Mouse (Mus musculus): ENCODE data around the gene Stxbp6. TPM values are rescaled to one million over a fixed set of nuclear protein-coding genes. Genes with fewer than 3 reads are reported as not detected.
"Not testable (repeated sequence)": the region's sequence is repeated elsewhere in the genome, so short reads cannot be mapped to it uniquely, and the experiment has no call there.

Gene Stxbp6
- 0.08 TPM for polyA plus RNA-seq (2012; fragmentation: generic; extraction: Trizol)
- long read RNA-seq, experiment 1, partial matches to known transcripts: 0 of 1 reads
- long read RNA-seq, experiment 1, other reads (novel, unspliced or antisense): 1 of 1 reads
- long read RNA-seq, experiment 2: 0 reads

- H3K4me3 ChIP-seq (ENCODE audit: insufficient read depth, poor library complexity, severe bottlenecking): no peak within 1 kb of the TSS
- H3K36me3 ChIP-seq (ENCODE audit: control insufficient read depth, insufficient read depth): no peaks in the 10 kb centered on the region
- TF ChIP-seq FOSL1 (IDR thresholded peaks at IDR 0.05; ENCODE audit: insufficient read depth, low read length, poor library complexity, severe bottlenecking) (no peak), USF1 (IDR thresholded peaks at IDR 0.05; ENCODE audit: low read depth) (no peak), MAX (IDR thresholded peaks at IDR 0.05) (no peak), CEBPB (IDR thresholded peaks at IDR 0.05; ENCODE audit: low read depth) (no peak), MYOD1 (IDR thresholded peaks at IDR 0.05; ENCODE audit: control insufficient read depth, insufficient read length, low read depth) (no peak)
- no peak within 1 kb of the TSS for H3ac ChIP-seq (ENCODE audit: control insufficient read depth, insufficient read length, low read depth)
- no peaks in the 10 kb centered on the region for H3K79me2 ChIP-seq (ENCODE audit: control insufficient read depth, insufficient read depth)
- H3K79me3 ChIP-seq (ENCODE audit: low read depth): no peaks in the 10 kb centered on the region
- H3K27me3 ChIP-seq (ENCODE audit: control insufficient read depth, insufficient read depth, insufficient read length): no peaks in the 10 kb centered on the region
These were observed at the start of gene Stxbp6 for GRCm38 (mm10) chr12:45074611-45075342. Gene Stxbp6, minus strand, starts transcription at chr12:45074709.

DNA sequence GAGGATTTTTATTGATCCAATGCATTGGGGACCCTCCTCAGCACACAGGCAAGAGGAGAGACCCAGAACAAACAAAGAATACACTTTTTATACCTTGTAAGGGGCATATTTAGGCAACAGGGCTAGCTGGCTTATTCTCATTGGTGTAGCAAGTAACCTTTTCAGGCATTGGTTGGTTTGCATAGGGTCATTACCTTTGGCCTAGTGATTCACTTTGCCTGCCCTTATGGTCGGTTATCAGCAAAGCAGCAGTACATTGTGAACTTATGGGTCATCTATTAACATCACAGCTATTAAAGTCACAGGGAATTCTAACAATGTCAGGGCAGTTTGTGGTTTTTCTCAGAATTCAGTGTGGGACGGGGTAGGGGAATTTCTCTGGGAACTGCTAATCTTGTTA, 28.4 kb upstream of the Stxbp6 start:
- H3K4me3 ChIP-seq (ENCODE audit: insufficient read depth, poor library complexity, severe bottlenecking); H3K36me3 ChIP-seq (ENCODE audit: control insufficient read depth, insufficient read depth); H3ac ChIP-seq (ENCODE audit: control insufficient read depth, insufficient read length, low read depth); H3K27me3 ChIP-seq (ENCODE audit: control insufficient read depth, insufficient read depth, insufficient read length); H3K79me3 ChIP-seq (ENCODE audit: low read depth); H3K79me2 ChIP-seq (ENCODE audit: control insufficient read depth, insufficient read depth): not testable (repeated sequence)

GRCm38 (mm10) chr12:45093732-45094131, 19.2 kb upstream of the Stxbp6 start:
- H3ac ChIP-seq (ENCODE audit: control insufficient read depth, insufficient read length, low read depth): no peak overlapping the region
- H3K27me3 ChIP-seq (ENCODE audit: control insufficient read depth, insufficient read depth, insufficient read length): no peaks in the 10 kb centered on the region
- no peaks in the 10 kb centered on the region for H3K79me3 ChIP-seq (ENCODE audit: low read depth)
- no peak overlapping the region for H3K4me3 ChIP-seq (ENCODE audit: insufficient read depth, poor library complexity, severe bottlenecking)
- H3K79me2 ChIP-seq (ENCODE audit: control insufficient read depth, insufficient read depth): no peaks in the 10 kb centered on the region
- no peak for TF ChIP-seq MAX (IDR thresholded peaks at IDR 0.05)
- no peak for TF ChIP-seq USF1 (IDR thresholded peaks at IDR 0.05; ENCODE audit: low read depth)
- no peak for TF ChIP-seq CTCF (IDR thresholded peaks at IDR 0.05; ENCODE audit: control insufficient read depth, insufficient read depth, insufficient read length)
- no peak for TF ChIP-seq CEBPB (IDR thresholded peaks at IDR 0.05; ENCODE audit: low read depth)
- TF ChIP-seq MYOD1 (IDR thresholded peaks at IDR 0.05; ENCODE audit: control insufficient read depth, insufficient read length, low read depth): no peak
- no peak for TF ChIP-seq MYOG (IDR thresholded peaks at IDR 0.05; ENCODE audit: control insufficient read depth, extremely low read depth, insufficient read length)
- no peak for TF ChIP-seq FOSL1 (IDR thresholded peaks at IDR 0.05; ENCODE audit: insufficient read depth, low read length, poor library complexity, severe bottlenecking)
- no peaks in the 10 kb centered on the region for H3K36me3 ChIP-seq (ENCODE audit: control insufficient read depth, insufficient read depth)

GRCm38 (mm10) chr12:45092444-45092843, 17.9 kb upstream of the Stxbp6 start:
- H3K79me3 ChIP-seq (ENCODE audit: low read depth): no peaks in the 10 kb centered on the region
- TF ChIP-seq FOSL1 (IDR thresholded peaks at IDR 0.05; ENCODE audit: insufficient read depth, low read length, poor library complexity, severe bottlenecking) (no peak), USF1 (IDR thresholded peaks at IDR 0.05; ENCODE audit: low read depth) (no peak), MYOD1 (IDR thresholded peaks at IDR 0.05; ENCODE audit: control insufficient read depth, insufficient read length, low read depth) (no peak), MAX (IDR thresholded peaks at IDR 0.05) (no peak), CEBPB (IDR thresholded peaks at IDR 0.05; ENCODE audit: low read depth) (no peak), MYOG (IDR thresholded peaks at IDR 0.05; ENCODE audit: control insufficient read depth, extremely low read depth, insufficient read length) (no peak), CTCF (IDR thresholded peaks at IDR 0.05; ENCODE audit: control insufficient read depth, insufficient read depth, insufficient read length) (no peak)
- H3K79me2 ChIP-seq (ENCODE audit: control insufficient read depth, insufficient read depth): no peaks in the 10 kb centered on the region
- H3K4me3 ChIP-seq (ENCODE audit: insufficient read depth, poor library complexity, severe bottlenecking): no peak overlapping the region
- H3K36me3 ChIP-seq (ENCODE audit: control insufficient read depth, insufficient read depth): no peaks in the 10 kb centered on the region
- H3ac ChIP-seq (ENCODE audit: control insufficient read depth, insufficient read length, low read depth): no peak overlapping the region
- no peaks in the 10 kb centered on the region for H3K27me3 ChIP-seq (ENCODE audit: control insufficient read depth, insufficient read depth, insufficient read length)

DNA sequence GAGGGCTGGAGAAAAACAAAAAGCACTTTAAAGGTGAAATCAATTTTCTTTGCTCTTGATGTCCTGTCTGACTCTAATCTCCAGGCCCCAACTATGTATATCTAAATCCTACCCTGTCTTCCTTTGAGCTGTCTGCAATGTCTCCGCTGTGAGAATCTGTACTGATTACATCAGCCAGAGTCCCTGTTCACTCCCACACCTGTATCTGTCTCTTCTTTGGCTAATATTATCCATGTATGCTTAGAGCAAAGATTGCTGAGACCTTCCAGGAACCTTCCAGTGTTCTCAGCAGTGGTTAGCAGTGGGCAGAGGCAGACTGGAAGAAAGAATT, 8.6 kb upstream of the Stxbp6 start:
- Histone ChIP-seq H3K27me3 (ENCODE audit: control insufficient read depth, insufficient read depth, insufficient read length) (no peaks in the 10 kb centered on the region), H3K79me2 (ENCODE audit: control insufficient read depth, insufficient read depth) (no peaks in the 10 kb centered on the region), H3ac (ENCODE audit: control insufficient read depth, insufficient read length, low read depth) (no peak overlapping the region), H3K79me3 (ENCODE audit: low read depth) (no peaks in the 10 kb centered on the region), H3K36me3 (ENCODE audit: control insufficient read depth, insufficient read depth) (no peaks in the 10 kb centered on the region), H3K4me3 (ENCODE audit: insufficient read depth, poor library complexity, severe bottlenecking) (no peak overlapping the region)
- TF ChIP-seq USF1 (IDR thresholded peaks at IDR 0.05; ENCODE audit: low read depth) (no peak), MAX (IDR thresholded peaks at IDR 0.05) (no peak), MYOG (IDR thresholded peaks at IDR 0.05; ENCODE audit: control insufficient read depth, extremely low read depth, insufficient read length) (no peak), MYOD1 (IDR thresholded peaks at IDR 0.05; ENCODE audit: control insufficient read depth, insufficient read length, low read depth) (no peak), CTCF (IDR thresholded peaks at IDR 0.05; ENCODE audit: control insufficient read depth, insufficient read depth, insufficient read length) (no peak), FOSL1 (IDR thresholded peaks at IDR 0.05; ENCODE audit: insufficient read depth, low read length, poor library complexity, severe bottlenecking) (no peak), CEBPB (IDR thresholded peaks at IDR 0.05; ENCODE audit: low read depth) (no peak)
